Mouse (Mus musculus) kidney, embryonic 14.5 days (tissue): ENCODE data around the gene Hist2h2aa2. TPM values are rescaled to one million over a fixed set of nuclear protein-coding genes. Genes with fewer than 3 reads are reported as not detected.
"Not testable (repeated sequence)": the region's sequence is repeated elsewhere in the genome, so short reads cannot be mapped to it uniquely, and the experiment has no call there.

ENCODE experiments used
- ATAC-seq: fragments of 200-750 bp; cut with Nextera tagmentation; 2 replicates; pipeline ENCODE4 v1.8.0; 2017; ENCODE audit warnings: moderate number of reproducible peaks, mild to moderate bottlenecking, moderate TSS enrichment, moderate library complexity; ENCODE audit not compliant: low FRiP score, low TSS enrichment
- H3K27ac ChIP-seq: fragments of 300-500 bp; sonication (generic); 2 replicates; pipeline ENCODE4 v1.5.1; 2014; ENCODE audit warnings: low read depth, mild to moderate bottlenecking, low read length, moderate library complexity, mixed read lengths
- H3K27me3 ChIP-seq: fragments of 300-500 bp; sonication (generic); 2 replicates; pipeline ENCODE4 v1.6.1; 2014; ENCODE audit warnings: mild to moderate bottlenecking, low read length; ENCODE audit not compliant: control insufficient read depth, insufficient read depth
- H3K36me3 ChIP-seq: fragments of 300-500 bp; sonication (generic); 2 replicates; pipeline ENCODE4 v1.6.1; 2014; ENCODE audit warnings: low read length, mixed read lengths; ENCODE audit not compliant: control insufficient read depth, insufficient read depth
- H3K4me1 ChIP-seq: fragments of 300-500 bp; sonication (generic); 2 replicates; pipeline ENCODE4 v1.6.1; 2014; ENCODE audit warnings: low read length, mixed read lengths; ENCODE audit not compliant: control insufficient read depth, insufficient read depth
- H3K4me2 ChIP-seq: fragments of 300-500 bp; sonication (generic); replicated peaks from 2 replicates; pipeline ENCODE4 v1.6.1; 2014; ENCODE audit warnings: low read depth, mild to moderate bottlenecking, low read length
- H3K4me3 ChIP-seq: fragments of 300-500 bp; sonication (generic); 2 replicates; pipeline ENCODE4 v1.5.1; 2014; ENCODE audit warnings: mild to moderate bottlenecking, low read length
- H3K9ac ChIP-seq: fragments of 300-500 bp; sonication (generic); 2 replicates; pipeline ENCODE4 v1.6.1; 2014; ENCODE audit warnings: low read depth, mild to moderate bottlenecking, low read length, moderate library complexity
- H3K9me3 ChIP-seq: fragments of 300-500 bp; sonication (generic); 2 replicates; pipeline ENCODE4 v1.6.1; 2016; ENCODE audit warnings: low read length; ENCODE audit not compliant: control insufficient read depth
- WGBS: fragments of 180-500 bp; shearing (Covaris S2); extraction: QIAGEN DNeasy Blood & Tissue Kit; methylation state at CpG from one replicate; pipeline ENCODE4 v1.1.7; 2014; 5-methylcytosine and 5-hydroxymethylcytosine counted together
- polyA plus RNA-seq: library from polyadenylated mRNA; unstranded; fragments of >200 nt; fragmentation: Nextera tagmentation; extraction: Ambion mirVana; gene quantifications from 2 replicates; pipeline ENCODE4 v1.2.1, GENCODE M21; 2014

Hist2h2aa2 gene
- polyA plus RNA-seq, 1 experiment from 2014 or later: 33.3 TPM

DNA sequence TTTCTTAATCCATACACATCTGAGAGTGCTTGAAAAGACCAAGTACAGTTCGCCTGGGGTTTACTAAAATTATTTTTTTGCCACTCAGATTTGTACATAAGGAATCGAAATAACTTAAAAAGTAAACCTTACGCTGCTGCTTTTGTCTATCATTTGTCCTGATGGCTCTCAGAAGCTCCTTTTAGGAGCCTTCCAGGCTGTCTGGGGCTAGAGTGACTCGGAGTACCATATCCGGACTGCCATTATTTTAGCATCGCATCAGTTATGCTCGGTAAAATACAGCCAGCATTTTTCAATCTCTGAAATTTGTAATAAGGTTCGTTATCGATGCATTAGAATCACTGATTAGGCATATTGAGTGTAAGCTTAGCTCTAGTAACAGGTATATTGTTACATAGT is 722 bp upstream of the Hist2h2aa2 start:
- H3K9me3 ChIP-seq: no peaks in the 10 kb centered on the region
- H3K27ac ChIP-seq: peak overlapping the region; percentile 89
- no peak for ATAC-seq
- no peaks in the 10 kb centered on the region for H3K27me3 ChIP-seq
- H3K36me3 ChIP-seq: no peaks in the 10 kb centered on the region
- H3K9ac ChIP-seq: peak overlapping the region; percentile 55
- 82% methylated on average over 9 of the region's 9 CpGs for WGBS
- no peak overlapping the region; the same call in 1 of the 2 replicates for H3K4me3 ChIP-seq
- peaks cover 22% of the 10 kb centered on the region for H3K4me1 ChIP-seq
- H3K4me2 ChIP-seq: peak overlapping the region; percentile 31

DNA sequence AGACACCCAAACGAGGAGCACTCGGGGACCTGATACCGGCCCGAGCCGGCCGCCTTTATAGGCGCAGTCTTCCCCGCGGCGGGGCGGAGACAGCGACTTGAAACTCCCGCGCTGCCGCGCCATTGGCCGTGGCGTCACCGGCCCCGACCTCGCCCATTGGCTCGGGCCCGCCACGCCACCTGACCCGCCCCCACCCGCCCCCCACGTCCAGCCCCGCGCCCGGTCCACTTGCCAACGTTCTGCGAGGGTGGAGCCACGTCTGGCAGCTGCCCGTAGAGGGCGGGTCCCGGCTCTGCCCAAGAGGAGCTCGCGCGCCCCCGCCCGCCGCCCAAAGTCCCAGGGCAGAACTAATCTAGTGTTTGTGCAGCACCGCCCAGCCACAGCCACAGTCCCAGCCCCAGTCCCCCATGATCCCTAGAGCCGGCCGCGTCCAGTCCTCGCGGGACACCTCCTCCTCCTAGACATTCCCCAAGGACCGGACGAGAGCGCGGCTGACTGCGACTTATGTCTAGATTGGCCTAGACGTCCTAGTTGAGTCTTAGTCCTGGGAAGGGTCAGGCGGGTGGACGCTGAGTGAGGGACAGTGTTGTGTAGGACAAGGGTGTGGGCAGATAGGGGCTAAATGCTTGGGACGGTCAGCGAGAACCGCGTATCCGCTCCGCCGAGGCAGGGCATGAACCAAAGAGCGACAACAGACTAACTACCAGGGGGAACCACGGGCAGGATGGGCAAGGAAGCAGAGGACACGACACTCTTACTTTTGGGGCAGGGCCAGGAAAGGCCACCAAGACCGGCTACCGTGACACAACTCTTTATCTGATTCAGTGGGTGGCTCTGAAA is 902 bp downstream of the Hist2h2aa2 start, which contains the start of gene Hist2h3c2:
TSS of gene Hist2h3c2 (minus strand) at position 174 of the 840 bp plus-strand sequence.
- H3K27me3 ChIP-seq, H3K9me3 ChIP-seq, H3K36me3 ChIP-seq: not testable (repeated sequence)
- Histone ChIP-seq H3K4me2 (peak within 1 kb of the TSS; percentile 73), H3K4me3 (peak within 1 kb of the TSS; percentile 56), H3K4me1 (peaks cover 18% of the 10 kb centered on the region), H3K9ac (peak within 1 kb of the TSS; percentile 84), H3K27ac (peak within 1 kb of the TSS; percentile 85)
- ATAC-seq: peak; percentile 93
- under 1% methylated on average over 12 of the region's 68 CpGs for WGBS

DNA sequence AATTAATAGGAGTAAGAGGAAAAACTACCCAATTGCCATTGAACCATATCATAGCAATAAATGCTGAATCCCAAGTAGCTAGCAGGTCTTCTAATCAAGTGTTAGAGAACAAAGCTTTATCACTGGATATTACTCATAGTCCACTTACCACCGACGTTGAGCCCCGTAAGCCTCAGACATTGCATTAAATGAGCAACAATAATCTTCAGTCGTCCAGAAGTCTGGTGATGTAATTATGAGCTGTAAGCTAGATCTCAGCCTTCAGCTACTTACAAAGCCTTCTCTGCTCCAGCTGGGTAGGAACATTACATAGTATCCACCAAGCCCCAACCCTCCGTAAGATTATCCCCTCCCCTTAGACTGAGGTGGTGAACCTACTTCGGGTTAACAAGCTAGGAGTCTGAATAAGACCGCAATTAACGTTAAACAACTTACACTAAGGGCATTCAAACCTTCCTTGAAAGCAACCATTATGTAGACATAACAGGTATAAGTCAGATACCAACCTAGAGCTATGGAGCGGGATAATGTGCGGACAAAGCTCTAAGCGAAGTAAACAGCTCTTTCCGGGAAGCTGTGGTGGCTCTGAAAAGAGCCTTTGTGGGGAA is 2.1 kb downstream of the Hist2h2aa2 start:
- H3K36me3 ChIP-seq: no peaks in the 10 kb centered on the region
- H3K27ac ChIP-seq: peak overlapping the region; percentile 85
- H3K27me3 ChIP-seq: no peaks in the 10 kb centered on the region
- peak overlapping the region; percentile 56 for H3K4me3 ChIP-seq
- H3K4me1 ChIP-seq: peaks cover 14% of the 10 kb centered on the region; the same call in 1 of the 2 replicates
- peak overlapping the region; percentile 84 for H3K9ac ChIP-seq
- WGBS: 2% methylated on average over 12 of the region's 12 CpGs
- H3K4me2 ChIP-seq: peak overlapping the region; percentile 73
- ATAC-seq: no peak
- H3K9me3 ChIP-seq: no peaks in the 10 kb centered on the region

DNA sequence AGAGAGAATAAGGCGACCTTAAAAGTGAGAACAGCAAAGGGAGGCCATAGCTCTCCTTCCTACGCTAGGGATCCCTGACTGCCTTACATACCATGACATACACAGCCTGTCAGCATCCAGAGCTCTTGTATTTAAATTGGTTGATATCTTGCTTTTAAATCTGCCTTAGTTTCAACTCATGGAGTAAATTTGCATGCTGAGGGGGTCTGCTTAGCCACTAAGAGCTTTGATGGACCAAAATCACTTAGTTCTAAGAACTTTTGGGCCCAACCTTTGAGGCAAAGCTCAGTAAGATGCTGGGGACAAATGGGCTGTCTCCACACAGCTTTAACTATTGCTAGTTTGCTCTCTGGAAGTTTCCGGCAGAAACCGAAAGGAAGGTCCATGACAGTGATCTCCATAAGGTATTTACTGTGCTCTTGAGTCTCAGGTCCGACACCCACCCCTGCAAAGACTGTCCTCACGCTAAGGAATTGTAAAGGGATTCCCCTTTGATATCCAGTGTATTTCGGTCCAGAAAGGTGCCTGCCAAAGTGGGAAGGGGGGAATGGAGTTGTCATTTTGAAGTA is 2.7 kb downstream of the Hist2h2aa2 start:
- ATAC-seq: no peak
- Histone ChIP-seq H3K4me2 (peak overlapping the region; percentile 73), H3K36me3 (no peaks in the 10 kb centered on the region), H3K4me3 (peak overlapping the region; percentile 56), H3K4me1 (peaks cover 14% of the 10 kb centered on the region; the same call in 1 of the 2 replicates), H3K9ac (peak overlapping the region; percentile 84), H3K27me3 (no peaks in the 10 kb centered on the region), H3K27ac (peak overlapping the region; percentile 85), H3K9me3 (no peaks in the 10 kb centered on the region)
- 17% methylated on average over 7 of the region's 7 CpGs for WGBS

DNA sequence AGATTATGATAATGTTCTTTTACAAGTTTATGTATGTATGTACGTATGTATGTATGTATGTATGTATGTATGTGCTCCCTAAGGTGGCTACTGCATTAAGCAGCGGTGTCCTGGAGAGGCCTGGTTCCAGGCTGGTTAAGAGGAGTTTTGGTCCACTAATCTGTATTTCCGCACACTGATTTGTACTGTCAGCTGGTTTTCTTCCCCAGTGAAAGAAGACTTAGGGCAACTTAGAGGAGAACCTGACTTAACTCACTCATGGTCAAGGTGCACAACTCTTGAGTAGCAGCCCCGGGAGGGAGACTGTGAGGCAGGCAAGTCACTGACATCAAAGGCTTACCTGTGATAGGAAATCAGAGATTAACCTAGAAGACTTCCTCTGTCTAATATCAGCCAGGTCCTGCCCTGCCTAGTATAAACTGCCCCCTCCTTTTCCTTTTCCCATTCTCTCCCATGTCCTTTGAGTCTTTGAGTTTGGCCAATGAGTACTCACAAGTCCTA is 3.2 kb downstream of the Hist2h2aa2 start:
- Histone ChIP-seq H3K27ac (peak overlapping the region; percentile 85; the same call in 1 of the 2 replicates), H3K9ac (peak overlapping the region; percentile 84), H3K27me3 (no peaks in the 10 kb centered on the region), H3K9me3 (no peaks in the 10 kb centered on the region), H3K4me1 (peaks cover 14% of the 10 kb centered on the region; the same call in 1 of the 2 replicates), H3K4me2 (peak overlapping the region; percentile 73), H3K4me3 (peak overlapping the region; percentile 56; the same call in 1 of the 2 replicates), H3K36me3 (no peaks in the 10 kb centered on the region)
- ATAC-seq: no peak
- 67% methylated on average over 4 of the region's 4 CpGs for whole genome bisulfite sequencing

DNA sequence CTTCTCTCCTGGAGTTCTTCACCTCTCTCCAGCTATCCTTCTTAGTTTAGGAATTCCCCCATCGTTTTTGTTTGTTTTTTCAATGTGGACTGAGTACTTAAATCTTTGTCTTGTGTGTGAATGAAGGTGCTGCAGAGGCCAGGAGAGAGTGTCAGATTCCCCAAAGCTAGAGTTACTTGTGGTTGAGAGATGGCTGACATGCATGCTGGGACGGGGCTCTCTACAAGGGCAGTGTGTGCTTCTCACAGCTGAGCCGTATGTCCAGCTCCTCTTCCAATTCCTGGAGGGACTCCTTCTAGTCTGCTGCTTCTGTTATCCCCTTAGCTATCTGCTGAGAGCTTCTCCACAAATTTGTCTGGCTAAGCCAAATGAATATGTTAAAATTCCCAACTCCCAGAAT is 4.2 kb downstream of the Hist2h2aa2 start:
- H3K36me3 ChIP-seq: no peaks in the 10 kb centered on the region
- no peak overlapping the region; the same call in 1 of the 2 replicates for H3K4me2 ChIP-seq
- H3K4me1 ChIP-seq: peaks cover 12% of the 10 kb centered on the region; the same call in 1 of the 2 replicates
- H3K9ac ChIP-seq: no peak overlapping the region
- 37% methylated on average over 3 of the region's 3 CpGs for WGBS
- H3K27ac ChIP-seq: no peak overlapping the region
- no peaks in the 10 kb centered on the region for H3K9me3 ChIP-seq
- no peak overlapping the region for H3K4me3 ChIP-seq
- H3K27me3 ChIP-seq: no peaks in the 10 kb centered on the region
- ATAC-seq: no peak

DNA sequence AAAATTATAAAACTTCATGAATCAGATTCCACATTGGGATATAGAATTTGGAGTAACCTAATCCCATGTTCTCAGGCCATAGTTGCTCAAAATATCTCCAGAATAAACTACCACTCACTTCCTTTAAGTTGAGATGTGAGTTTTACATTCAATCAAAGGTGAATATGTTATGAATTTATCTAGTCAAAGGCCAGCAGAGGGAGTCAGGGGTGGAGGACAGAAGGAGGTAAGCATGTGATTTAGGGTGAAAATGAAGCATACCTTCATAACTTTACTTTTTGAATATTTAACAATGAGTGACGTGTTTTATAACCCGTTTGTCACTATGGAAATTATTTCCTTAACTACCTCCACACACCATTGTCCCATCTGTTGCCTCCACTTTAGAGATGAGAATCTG is 5.2 kb downstream of the Hist2h2aa2 start:
- Histone ChIP-seq H3K4me3 (no peak overlapping the region), H3K27me3 (no peaks in the 10 kb centered on the region), H3K27ac (no peak overlapping the region), H3K9ac (no peak overlapping the region), H3K36me3 (no peaks in the 10 kb centered on the region), H3K9me3 (no peaks in the 10 kb centered on the region), H3K4me1 (peaks cover 10% of the 10 kb centered on the region; the same call in 1 of the 2 replicates), H3K4me2 (no peak overlapping the region)
- 90% methylated on average over 2 of the region's 2 CpGs for WGBS
- ATAC-seq: no peak

DNA sequence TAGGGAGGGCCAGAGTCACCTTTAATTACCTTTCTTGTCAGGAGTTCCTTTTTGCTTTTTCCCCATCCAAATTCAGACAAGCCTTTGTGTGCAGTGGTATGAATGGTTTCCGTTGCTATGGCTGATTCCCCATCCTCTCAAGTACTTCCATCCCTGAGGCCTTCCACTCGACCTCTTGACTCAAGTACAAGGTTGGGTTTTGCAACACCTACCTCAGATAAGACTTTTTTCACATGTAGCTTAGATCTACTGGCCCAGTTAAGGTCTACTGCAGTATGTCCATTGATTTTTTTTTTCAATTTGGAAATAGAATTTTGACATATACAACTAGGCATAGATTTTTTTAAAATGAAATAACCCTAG is 8.3 kb downstream of the Hist2h2aa2 start:
- ATAC-seq: no peak
- 68% methylated on average over 2 of the region's 2 CpGs for WGBS
- H3K36me3 ChIP-seq: no peaks in the 10 kb centered on the region

More for the DNA sequence above, 8.3 kb downstream of the Hist2h2aa2 start:
- no peaks in the 10 kb centered on the region for H3K9me3 ChIP-seq
- H3K4me2 ChIP-seq: no peak overlapping the region
- H3K4me1 ChIP-seq: peaks cover 4% of the 10 kb centered on the region; the same call in 1 of the 2 replicates
- no peak overlapping the region for H3K4me3 ChIP-seq
- H3K27ac ChIP-seq: no peak overlapping the region
- H3K27me3 ChIP-seq: no peaks in the 10 kb centered on the region
- no peak overlapping the region for H3K9ac ChIP-seq
